Mouse (Mus musculus): ENCODE measurements around the gene Tnnc2.

Gene Tnnc2

DNA sequence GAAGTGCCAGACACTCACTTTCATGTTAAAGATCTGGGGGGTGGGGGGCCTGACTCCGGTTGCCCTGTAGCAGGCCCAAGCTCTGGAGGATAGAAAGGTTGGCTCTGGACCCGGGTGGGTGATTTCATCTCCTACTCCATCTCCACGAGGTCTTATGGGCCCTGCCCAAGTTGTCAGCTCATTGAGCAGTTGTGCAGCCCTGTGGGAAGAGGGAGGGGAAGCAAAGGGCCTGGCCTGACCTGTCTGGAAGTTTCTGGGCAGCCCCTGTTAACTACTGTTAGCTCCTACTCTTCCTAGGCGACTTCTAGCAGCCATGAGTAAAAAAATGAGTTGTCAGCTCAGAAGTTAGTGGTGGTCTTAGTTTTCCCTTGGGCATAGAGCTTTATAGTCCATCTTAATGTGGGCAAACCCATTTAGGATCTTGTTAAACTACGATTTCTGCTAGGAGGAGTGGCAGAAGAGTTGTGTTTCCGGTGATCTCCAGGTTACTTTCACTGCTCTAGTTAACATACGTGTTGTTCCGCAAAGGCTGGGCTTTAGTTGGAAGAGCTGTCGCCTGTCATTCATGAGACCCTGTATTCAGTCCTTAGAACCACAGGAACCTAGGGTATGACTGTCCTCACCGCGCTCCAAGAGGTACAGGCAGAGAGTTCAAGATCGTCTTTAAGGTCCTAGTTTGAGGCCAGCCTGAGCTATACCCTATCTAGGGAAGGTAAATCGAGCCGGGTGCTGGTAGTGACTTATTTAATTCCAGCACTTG lies 6.4 kb downstream of the Tnnc2 start:
- no peak for DNase-seq (ENCODE audit: low spot score)

DNA sequence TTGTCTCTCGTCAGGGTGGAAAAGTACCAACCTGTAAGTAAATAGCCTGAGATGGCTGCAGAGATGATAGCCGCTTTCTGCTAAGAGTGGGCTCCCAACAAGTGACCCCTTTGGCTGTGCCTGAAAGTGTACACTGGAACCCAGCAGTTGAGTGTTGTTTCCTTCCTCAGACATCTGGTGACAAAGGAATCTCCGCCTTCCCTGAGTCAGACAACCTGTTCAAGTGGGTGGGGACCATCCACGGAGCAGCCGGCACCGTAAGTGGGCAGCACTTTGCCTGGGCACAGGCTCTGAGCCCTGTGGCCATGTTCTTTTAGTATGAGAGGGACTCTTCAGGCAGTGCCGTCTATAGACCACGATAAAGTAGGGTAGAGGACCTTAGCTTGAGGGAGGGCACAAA lies 8.6 kb downstream of the Tnnc2 start:
- no peak for DNase-seq (ENCODE audit: low spot score)

DNA sequence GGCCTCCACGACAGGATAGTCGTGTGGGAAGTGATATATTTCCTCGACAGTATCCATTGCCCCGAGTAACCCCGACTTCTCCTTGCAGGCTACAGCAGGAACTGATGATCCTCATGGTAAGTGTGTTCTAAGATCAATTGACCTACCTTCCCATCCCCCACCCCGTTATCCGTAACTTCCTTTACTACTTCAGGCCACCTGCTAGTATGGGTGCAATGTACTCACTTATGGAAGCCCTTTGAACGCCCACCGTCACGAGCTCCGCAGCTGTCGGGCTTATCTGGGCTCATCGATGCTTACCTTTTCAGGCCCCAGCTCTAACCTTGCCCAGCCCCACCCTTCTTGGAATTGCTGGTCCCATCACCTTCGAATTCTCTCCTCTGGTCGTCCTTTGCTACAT lies 9.5 kb downstream of the Tnnc2 start:
- peak; percentile 52 for DNase-seq (ENCODE audit: low spot score)

DNA sequence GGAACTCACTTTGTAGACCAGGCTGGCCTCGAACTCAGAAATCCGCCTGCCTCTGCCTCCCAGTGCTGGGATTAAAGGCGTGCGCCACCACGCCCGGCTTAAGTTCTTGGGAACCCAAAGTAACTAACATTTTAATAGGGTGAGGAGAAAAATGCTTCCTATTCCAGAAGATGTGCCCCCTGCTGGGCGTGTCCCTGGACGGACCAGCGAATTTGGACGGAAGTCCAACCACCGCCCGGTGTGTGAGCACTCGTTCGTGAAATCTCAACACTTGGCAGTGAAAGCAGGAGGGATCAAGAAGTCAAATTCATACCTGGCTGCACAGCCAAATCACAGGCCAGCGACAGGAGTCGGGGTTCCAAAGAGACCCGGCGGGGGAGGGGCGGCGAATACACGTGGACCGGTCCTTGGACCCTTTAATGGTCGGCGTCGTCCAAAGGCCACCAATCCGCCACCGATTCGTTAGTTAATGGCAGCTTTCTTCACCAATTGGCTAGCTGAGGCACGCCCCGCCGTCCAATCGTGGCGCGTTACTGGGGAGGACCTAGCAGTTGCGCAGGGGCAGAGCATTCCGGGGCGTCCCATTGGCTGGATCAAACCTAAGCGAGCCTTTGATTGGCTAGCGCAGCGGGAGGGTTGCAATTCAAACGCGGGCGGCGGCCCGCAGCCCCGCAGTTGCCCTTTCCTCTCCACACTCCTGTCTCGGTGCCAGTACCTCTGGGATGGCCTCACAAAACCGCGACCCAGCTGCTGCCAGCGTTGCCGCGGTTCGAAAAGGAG lies 10.3 kb downstream of the Tnnc2 start, which contains the start of gene Ube2c:
Gene Ube2c, plus strand, starts transcription at position 641 of the 780 bp plus-strand sequence.
- DNase-seq (ENCODE audit: low spot score): peak; percentile 99

DNA sequence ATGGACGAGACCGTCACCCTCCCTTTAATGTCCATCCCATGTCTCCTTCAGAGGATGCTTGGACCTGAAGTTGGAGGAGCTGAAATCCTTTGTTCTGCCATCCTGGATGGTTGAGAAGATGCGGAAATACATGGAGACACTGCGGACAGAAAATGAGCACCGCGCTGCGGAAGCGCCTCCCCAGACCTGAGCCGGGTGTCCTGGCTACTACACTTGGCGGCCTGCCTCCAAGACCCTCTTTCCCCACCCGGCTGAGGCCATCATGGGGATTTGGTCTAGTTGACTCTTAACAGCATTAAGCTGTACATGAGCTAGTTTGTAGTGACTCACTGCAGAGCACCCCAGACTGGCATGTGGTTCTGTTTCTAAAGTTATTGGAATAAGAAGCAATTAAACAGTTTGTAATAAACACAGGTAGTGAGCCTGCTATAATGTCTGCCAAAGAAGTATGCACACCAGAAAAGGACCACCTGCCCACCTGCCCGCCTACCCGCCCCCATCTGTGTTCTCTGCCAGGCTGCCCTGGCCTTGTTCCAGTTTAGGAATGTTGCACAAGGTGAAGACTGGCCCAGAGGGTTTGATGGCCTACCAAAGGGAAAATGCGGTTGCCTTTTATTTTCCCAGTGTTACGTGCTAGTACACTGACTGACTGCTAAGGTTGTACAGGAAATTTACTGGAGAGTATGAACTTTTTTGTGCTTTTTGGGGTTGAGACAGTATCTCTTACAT lies 11.8 kb downstream of the Tnnc2 start:
- no peak for DNase-seq (ENCODE audit: low spot score)

DNA sequence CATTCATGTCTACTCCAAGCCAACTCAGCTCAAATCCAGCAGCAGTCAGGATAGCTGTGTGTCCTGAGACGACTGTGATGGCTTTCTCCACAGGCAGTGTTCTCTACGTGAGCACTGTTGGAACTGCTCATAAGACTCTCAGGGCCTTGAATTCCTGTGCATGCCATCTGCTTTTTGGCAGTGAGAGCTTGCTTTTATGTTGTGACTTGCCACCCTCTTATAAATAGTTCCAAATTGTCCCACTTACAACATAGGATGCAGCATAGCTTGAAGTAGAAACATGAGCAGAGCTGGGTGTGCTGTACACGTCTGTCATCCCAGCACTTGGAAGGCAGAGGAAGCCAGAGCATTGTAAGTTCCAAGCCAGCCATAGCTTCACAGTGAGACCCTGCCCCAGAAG lies 13.9 kb downstream of the Tnnc2 start:
- no peak for DNase-seq (ENCODE audit: low spot score)

DNA sequence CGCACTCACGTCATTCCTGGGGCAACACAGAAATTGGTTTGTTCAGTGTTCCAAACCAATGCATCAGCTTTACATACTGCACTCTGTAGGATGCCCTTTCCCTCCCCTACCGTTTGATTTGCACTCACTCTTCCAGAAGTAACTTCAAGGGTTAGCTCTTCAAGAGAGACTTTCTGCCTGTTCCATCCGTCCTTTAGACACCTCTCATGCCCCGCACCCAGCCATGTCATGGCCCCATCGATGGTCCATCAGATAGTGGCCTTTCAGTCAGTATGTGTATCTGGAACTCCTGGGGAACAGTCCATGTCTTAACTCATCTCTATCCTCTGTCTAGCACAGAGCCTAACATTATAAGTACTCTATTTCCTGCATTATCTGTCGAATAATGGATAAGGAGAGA lies 17.2 kb downstream of the Tnnc2 start:
- no peak for DNase-seq (ENCODE audit: low spot score)

DNA sequence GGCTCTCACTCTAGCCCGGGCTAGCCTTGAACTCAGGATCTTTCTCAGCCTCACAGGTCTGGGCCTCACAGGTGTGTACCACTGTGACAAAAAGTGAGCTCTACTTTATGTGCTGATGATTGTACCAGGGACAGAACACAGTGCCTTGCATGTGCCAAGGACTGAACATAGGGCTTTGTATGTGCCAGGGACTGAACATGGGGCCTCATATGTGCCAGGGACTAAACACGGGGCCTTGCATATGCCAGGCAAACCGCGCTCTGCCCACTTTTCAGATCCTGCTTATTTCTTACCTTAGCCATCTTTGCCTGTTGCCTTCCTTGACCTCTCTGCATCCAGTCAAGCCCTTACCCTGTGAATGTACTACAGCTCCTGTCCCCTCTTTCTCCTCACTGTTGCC lies 17.8 kb downstream of the Tnnc2 start:
- no peak for DNase-seq (ENCODE audit: low spot score)

DNA sequence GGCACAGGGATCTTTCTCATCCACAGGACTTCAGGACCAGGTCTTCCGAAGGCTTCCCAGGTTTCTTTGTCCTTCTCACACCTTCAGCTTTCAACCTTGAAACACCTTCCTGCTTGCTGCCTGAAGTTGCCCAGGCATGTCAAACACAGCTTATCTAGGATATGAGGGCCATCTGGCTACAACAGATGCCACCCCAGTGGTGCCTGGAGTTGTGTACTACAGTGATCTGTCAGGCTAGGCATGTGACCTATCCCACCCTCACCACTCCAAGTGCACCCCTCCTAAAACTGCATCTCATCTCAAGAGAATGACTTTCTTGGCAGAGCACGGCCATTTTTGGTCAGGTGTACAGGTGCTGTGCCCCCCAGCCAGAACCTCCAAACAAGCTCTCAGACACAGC lies 18.3 kb downstream of the Tnnc2 start:
- no peak for DNase-seq (ENCODE audit: low spot score)

DNA sequence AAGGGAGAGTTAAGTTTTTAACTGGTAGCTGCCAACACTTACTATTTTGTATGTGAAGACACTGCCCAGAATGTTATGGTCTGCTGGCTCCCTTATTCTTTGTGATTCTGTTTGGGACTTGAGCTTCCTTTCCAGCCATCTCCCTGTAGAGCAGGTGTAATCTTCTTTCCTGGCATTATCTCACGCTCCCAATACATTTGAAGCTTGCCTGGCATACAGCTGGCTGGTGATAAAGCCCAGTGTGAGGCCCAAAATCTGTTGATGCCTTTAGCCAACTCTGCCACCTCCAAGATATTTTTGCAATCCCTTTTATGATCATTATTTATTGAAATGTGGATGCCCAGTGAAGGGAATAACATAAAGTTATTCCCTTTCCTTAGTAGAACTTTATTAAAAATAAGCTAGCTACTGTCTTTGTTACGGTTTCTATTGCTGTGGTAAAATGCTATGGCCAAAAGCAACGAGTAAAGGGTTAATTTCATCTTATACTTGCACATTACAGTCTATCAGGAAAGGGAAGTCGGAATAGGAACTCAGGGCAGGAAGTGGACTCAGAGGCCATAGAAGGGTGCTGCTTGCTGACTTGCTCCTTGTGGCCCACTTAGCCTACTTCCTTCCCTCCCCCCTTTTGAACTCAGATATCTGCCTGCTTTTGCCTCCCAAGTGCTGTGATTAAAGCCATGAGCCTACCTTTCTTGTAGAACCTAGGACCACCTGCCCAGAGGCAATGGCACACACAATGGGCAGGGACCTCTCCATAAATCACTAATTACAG lies 19.5 kb downstream of the Tnnc2 start:
- DNase-seq (ENCODE audit: low spot score): no peak

DNA sequence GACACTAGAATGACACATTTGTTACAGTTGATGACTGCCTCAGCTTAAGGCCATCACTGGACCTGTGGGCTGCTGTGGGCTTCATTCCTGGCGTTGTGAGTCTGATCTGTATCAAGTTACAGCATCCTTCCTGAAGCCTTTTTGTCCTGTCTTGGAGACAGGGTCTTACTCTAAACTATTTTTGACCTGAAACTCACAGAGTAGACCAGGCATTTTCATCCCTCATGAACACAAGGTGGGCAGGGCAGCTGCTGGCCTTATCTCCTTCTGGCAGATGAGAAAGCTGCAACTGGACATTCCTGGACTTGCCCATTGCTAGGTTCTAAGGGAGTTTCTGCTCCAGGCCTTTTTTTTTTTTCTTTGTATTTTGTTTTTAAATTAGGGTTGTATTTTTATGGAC lies 21.1 kb downstream of the Tnnc2 start:
- DNase-seq (ENCODE audit: low spot score): no peak

DNA sequence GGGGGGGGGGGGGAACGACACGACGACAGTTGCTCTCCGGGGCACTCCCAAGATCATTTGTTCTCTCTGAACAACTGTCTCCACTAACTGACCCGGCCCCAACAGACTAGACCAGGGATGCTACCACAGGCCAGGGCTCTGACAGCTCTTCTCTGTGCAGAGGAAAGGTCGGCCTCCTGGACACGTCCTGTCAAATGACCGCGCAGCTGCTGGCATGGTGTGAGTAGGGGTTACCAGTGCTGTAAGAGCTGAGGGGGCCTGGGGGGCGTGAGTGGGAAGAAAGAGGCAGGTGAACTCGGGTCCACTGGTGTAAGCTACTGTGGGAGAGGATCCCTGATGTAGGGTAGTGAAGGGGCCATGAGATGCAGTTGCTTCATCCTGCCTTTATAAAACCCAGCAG lies 21.9 kb downstream of the Tnnc2 start:
- no peak for DNase-seq (ENCODE audit: low spot score)

DNA sequence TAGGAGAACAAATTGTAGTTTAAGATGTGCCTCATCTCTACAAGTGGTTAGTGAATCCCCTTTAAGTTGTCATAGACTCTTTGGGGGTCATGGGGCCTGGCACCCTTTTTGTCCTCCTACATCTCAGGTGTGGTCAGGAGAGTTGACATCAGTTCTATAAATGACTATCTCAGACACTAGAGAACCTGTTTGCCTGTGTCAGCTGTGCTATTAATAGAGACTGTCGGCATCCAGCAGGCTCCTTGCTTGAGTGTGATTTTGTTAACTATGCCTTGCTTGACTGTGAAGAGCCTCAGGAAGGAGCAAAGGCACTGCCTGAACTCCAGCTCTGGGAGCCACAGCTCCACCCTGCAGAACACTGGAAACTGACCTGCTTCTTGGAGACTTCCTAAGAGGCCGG lies 25.0 kb downstream of the Tnnc2 start:
- DNase-seq (ENCODE audit: low spot score): no peak

DNA sequence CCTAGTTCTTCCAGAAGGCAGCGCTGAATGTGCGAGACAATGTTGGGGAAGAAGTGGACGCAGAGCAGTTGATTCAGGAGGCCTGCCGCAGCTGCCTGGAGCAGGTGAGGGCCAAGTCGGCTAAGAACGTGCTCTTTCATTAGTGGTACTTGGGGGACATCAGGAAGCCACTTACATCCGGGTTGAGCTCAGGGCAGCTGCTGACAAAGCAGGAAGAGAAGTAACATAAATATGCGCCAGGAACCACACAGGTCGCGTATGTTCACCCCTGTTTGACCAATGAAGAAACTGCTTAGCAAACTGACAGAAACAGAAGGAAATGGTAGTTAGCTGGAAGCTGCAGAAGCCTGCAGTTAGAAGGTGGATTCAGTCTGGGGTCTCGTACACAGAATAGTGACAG lies 25.7 kb downstream of the Tnnc2 start:
- no peak for DNase-seq (ENCODE audit: low spot score)

DNA sequence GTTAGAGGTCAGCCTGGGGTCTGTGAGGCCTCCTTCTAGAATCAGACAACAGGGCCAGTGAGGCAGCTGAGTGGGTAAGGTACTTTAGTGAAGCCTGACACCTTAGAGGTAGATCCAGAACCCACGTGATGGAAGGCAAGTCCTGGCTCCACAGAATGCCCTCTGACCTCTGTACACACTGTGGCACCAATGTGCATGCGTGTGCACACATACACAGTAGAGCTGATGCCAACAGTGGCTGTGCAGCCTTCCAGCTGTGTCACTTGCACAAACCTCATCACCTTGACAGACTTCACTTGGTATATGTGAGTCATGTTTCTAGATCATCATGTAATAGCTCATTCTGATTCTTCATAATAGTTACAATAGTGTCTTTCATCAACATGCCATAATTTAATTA lies 27.3 kb downstream of the Tnnc2 start:
- DNase-seq (ENCODE audit: low spot score): no peak

DNA sequence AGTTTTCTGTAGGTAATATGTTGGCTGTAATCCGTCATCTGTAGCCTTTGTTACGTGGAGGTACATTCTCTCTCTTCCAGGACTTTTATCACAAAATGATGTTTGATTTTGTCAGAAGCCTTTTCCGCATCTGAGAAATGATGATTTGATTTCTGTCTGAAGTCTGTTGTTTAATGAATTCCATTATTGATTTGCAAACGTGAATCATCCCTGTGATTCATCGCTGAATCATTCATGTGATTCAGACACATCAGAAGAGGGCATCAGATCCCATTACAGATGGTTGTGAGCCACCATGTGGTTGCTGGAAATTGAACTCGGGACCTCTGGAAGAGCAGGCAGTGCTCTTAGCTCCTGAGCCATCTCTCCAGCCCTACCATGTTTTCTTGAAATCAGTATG lies 30.8 kb downstream of the Tnnc2 start:
- no peak for DNase-seq (ENCODE audit: low spot score)

DNA sequence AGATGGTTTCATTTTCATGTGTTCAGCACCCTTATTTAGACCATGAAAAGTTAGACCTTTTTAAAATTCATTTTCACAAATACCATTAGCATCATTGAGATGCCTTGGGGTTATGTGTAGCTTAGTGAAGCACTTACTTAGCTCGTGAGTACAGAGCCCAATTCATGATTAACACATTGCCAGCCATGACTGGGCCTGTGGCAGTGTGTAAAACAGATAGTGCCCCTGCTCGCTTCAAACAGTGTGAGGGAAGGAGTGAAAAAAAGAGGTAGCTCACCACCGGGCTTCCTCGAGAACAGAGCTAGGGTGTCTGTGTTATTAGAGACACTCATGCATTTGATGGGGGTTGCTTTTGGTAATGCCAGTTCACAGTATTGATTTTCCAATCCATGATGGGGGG lies 31.6 kb downstream of the Tnnc2 start:
- no peak for DNase-seq (ENCODE audit: low spot score)

DNA sequence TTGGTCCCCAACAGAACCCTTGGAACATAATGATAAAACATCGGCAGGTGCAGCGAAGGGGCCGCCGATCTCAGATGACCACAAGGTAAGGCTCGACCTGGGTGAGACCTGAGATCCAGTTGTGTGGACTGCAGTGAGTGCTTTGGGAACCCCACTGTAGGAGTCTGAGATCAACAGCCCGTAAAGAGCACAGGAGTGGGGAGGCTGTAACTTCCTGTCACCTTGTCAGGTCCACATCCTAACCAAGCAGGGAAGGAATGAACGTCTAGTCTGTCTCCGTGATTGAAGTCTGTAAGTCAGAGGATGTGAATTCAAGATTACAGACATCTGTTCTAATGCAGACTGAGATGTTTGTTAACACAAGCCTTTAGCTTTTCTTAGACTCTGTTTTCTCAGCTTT lies 33.1 kb downstream of the Tnnc2 start:
- DNase-seq (ENCODE audit: low spot score): no peak

DNA sequence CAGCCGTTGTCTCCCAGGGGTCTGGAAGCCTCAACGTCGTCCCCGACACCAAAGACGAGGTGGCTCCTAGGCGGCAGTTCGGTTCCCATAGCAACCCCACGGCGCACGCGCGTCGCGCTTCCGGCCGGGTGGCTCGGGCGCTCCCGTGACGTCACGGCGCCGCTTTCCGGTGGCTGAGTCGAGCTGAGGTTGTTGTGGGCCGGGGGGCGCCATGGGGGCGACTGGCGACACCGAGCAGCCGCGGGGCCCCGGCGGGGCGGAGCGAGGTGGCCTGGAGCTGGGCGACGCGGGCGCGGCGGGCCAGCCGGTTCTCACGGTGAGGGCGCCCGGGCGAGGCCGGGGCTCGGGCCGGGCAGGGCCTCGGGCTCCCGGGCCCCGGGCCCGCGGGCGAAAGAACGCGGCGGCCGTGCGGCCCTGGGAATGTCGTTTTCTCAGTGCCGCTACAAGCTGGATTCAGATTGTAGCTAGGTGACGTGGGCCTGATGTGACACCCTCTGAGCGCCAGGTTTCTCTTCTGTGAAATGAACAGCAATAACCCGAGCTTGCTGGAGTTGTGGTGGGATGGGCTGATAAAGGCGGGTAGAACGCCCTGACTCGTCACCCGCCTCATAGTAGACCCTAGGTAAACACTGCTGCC lies 33.8 kb downstream of the Tnnc2 start, which contains the start of the genes Wfdc3 and Dnttip1:
Gene Wfdc3, minus strand, starts transcription at position 89 of the 637 bp plus-strand sequence.
Gene Dnttip1, plus strand, starts transcription at position 141 of the 637 bp plus-strand sequence.
- peak; percentile 90 for DNase-seq (ENCODE audit: low spot score)

DNA sequence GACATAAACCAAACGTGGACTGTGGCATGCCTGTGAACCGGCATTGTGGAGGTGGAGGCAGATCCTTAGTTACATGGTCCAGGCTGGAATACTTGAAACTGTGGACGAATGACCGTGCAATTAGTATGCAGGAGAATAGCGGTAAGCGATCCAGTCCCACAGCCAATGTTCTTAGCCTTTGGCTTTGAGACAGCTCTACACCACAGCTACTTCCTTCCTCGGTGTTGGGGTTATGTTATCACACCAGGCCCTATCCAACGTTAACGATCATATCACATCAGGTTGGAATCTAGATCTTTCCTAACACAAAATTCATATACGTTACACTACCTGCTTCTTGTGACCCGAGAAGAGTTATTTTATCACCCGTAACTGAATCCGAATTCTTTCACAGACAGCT lies 34.8 kb downstream of the Tnnc2 start:
- DNase-seq (ENCODE audit: low spot score): no peak

DNA sequence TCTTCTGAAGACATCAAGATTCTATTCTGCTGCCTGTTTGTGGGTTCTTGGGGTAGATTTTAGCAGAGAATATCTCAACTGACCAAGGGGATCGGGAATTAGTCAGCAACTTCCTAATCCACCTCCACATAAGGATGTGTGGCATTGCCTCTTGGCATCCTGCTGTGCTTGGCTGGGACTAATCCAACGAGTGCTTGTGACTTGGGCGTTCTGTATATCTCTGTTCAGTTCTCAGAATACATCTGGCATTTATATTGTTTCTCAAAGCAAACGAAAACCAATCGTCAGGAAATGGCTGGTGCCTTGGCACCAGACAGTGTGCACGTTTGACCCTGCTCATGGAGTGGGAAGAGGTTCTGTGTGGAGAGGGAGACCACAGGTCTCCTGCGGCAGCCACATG lies 39.9 kb downstream of the Tnnc2 start:
- DNase-seq (ENCODE audit: low spot score): no peak

Measured in yolk sac, embryonic 10.5 days (tissue).